Mouse (Mus musculus) urinary bladder, adult 2 months (tissue): ENCODE results near the gene Naip5. TPM values are rescaled to one million over a fixed set of nuclear protein-coding genes. Genes with fewer than 3 reads are reported as not detected.
"Not testable (repeated sequence)": the region's sequence is repeated elsewhere in the genome, so short reads cannot be mapped to it uniquely, and the experiment has no call there.

ENCODE experiments used
- DNase-seq: peaks from one replicate; pipeline ENCODE4 v3.0.0; 2022; ENCODE audit warnings: low spot score
- polyA plus RNA-seq: library from polyadenylated mRNA; depleted of rRNA; stranded (reverse); fragments of >200 nt; gene quantifications from 2 replicates; pipeline ENCODE4 v1.2.3, GENCODE M21; 2012; rRNA removed

The Naip5 gene
- polyA plus RNA-seq = 8.1 and 8.6 TPM in 2 replicates

DNA sequence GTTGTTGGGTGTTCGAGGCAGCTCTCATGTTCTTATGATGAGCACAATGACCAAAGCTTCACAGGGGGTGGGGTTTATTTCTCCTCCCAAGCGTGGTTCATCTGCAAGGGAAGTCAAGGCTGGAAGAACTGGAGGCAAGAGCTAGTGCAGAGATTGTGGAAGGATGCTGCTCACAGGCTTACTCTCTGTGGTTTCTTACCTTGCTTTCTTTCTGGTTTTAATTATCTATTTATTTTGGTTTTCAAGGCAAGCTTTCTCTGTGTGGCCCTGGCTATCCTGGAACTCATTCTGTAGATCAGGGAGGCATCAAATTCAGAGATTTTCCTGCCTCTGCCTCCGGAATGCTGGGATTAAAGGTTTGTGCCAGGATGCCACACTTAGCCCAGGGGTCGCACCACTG is at the start of gene Naip5:
TSS of gene Naip5 (minus strand) at position 101 of the 400 bp plus-strand sequence.
- not testable (repeated sequence) for DNase-seq

DNA sequence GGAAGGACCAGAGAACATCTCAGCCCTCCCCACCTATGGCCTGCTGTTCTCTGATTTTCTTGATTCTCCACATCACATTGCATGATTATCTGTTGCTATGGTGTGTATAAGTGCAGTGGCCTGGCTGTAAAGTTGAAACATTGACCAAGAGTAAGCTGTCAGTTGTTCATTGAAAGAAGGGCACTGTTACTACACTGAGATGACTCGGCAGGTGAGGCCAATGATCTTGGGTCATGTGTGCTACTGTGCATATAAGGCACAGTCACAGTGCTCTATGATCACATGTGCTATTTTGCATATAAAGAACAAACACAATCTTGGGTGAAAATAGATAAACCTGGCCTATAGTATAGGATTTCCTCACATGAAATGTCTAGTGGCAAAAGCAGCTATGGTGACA is 38.5 kb upstream of the Naip5 start:
- no peak for DNase-seq

DNA sequence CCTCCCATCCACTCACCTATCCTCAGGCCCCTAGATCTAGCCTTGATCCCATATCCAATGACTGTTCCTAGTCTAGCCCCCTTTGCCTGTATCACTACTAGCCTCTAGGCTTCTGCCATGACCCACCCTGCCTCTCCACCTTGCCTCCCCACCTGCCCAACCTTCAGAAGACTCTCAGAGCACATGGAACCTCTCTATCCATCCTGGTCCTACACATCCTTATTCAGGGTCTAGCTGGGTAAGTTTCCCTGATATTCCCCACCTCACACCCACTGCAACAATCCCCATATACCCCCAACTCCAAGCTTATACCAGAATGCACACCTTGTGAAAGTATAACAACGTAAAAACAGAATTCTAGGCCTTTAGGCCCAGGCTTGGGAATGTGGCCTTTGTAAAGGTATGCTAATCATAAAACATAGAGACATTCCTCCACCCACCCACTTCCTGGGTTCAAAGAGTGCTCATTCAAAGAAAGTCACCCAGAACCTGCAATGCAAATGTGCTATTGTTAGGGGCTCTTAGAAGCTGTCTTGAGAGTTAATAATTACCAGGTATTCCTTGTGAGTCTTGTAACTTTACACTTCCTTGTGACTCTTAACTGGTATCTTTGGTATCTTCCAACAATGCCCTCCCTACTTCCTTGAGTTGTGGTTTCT is 25.5 kb upstream of the Naip5 start:
- DNase-seq = not testable (repeated sequence)

DNA sequence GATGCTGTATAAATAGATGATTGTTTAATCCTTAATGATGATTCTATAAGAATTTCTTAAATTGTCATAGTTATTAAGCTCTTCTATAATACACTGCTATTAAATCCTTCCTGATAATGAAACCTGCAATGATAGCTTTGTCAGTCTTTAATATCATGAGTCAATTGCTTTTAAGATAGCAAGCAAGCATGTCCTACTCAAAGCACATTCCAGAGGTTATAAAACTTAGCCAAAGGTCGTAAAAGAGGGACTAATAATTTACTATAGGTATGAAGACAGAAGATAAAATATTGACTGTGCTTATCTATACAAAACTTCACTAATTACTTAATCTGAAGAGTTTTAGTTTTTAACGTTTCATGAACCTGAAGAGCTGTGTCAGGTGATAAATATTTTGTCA is 10.9 kb upstream of the Naip5 start:
- not testable (repeated sequence) for DNase-seq

DNA sequence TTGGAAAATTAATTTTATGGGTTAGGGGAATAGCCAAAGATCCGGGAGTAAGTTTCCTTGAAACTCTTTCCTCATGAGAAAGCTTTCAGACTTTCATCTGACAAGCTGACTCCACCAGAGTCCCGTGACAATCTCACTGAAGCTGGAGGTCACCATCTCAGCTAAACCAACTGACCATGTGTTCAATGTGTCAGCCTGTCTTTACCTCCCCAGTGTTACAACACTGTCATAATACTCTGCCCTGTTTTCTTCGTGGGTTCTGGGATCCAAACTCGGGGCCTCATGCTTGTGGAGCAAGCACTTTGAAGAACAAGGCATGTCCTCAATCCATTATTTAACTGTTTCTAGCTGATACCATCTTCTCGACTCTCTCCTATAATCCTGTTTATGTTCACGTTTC is 9.8 kb upstream of the Naip5 start:
- DNase-seq = not testable (repeated sequence)

DNA sequence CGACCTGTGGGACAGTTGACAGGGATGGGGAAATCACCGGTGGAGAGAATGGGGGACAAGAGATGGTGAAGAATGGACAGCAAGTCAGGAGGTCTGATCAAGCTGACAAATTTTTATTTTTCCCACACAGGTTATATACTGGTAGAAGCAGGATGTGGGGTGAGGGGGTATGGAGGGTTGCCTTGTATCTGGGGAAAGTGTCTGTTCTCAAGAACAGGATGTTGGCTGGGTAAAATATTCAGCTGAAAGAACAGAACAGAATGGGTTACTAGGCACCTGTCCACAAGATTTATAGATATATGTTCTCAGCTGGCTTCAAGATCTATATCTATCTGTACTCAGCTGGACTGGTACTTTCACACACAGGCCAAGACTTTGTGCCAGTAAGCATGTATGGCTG is 5.8 kb upstream of the Naip5 start:
- DNase-seq = not testable (repeated sequence)

DNA sequence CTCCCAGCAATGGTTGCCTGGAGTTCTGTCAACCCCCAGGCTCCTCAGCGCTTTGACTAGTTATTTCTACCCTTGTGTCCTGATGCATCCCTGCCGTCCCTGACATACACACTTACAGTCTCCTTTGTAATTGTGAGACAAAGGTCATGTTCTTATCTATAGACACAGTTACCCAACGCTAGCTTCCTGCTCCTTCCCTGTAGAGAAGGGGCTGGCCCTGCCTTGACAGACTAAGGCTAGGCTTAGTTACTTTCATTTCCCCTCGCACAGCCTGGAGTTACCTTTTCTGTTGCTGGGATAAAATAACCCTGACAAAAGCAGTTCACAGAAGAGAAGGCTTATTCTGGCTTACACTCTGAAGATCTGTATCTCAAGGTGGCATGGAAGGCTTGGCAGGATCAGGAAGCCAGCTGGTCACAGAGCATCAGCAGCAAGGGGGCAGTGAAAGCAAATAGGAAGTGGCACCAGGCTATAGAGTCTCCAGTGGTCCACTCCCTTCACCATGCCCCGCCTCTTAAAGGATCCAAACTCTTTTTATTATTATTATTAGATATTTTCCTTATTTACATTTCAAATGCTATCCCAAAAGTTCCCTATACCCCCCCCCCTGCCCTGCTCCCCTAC is 885 bp upstream of the Naip5 start:
- DNase-seq = not testable (repeated sequence)

DNA sequence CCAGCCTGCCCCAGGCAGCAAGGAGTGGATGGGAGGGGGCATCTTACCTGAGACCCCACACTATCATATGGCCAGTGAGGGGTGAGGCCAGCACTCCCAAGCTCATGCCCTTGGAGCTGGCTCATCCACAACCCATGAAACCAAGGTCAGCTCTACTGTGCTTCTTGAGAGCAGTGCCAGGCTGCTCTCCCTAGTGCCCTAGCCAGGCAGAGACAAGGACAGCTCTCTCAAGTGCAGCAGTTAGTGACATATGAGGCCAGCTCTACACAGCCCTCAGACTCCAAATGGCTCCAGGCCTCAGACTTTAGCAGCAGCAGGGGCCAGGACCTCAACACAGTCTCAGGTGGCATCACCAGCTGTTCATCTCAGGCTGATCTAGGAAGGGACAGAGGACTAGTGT is 2.4 kb downstream of the Naip5 start:
- no peak for DNase-seq

DNA sequence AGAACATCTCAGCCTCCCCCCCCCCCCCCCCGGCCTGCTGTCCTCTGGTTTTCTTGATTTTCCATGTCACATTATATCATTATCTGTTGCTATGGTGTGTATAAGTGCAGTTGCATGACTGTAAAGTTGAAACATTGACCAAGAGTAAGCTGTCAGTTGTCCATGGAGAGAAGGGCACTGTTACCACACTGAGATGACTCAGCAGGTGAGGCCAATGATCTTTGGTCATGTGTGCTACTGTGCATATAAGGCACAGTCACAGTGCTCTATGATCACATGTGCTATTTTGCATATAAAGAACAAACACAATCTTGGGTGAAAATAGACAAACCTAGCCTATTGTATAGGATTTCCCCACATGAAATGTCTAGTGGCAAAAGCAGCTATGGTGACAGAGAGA is 32.4 kb downstream of the Naip5 start:
- not testable (repeated sequence) for DNase-seq

DNA sequence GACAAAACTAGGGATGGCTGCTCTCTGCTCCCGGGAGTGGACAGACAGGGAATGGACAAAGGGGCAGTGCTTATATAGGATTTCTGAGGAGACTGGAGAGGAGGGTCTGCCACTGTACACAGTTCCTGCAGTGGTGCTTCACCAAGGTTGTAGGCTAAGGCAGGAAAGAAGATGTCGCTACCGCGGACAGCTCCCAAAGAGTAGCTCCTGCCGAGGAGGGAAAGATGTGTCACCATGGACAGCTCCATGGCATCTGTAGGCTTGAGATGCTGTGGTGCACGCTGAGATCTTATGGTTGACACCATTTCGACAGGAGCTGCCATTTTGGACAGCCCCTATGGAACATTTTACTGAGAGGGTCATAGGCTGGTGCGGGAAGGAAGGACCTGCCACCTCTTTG is 35.6 kb downstream of the Naip5 start:
- no peak for DNase-seq

DNA sequence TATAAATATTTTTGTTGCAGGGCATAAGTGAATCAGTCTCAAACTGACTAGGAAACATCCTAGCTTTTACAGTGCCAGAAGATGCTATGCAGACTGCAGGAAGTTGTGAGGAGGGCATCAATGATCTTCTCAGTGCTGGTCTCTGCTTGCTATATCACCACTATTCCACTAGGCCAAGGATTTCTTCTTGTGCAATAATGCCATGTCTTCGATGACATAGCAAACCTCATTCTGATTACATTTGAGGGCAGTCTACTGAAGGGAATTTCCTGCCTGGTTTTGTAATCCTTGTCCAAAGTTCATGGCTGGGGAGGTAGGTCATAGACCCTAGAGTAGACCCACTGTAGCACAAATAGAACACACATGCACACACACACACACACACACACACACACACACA is 42.8 kb downstream of the Naip5 start:
- no peak for DNase-seq

DNA sequence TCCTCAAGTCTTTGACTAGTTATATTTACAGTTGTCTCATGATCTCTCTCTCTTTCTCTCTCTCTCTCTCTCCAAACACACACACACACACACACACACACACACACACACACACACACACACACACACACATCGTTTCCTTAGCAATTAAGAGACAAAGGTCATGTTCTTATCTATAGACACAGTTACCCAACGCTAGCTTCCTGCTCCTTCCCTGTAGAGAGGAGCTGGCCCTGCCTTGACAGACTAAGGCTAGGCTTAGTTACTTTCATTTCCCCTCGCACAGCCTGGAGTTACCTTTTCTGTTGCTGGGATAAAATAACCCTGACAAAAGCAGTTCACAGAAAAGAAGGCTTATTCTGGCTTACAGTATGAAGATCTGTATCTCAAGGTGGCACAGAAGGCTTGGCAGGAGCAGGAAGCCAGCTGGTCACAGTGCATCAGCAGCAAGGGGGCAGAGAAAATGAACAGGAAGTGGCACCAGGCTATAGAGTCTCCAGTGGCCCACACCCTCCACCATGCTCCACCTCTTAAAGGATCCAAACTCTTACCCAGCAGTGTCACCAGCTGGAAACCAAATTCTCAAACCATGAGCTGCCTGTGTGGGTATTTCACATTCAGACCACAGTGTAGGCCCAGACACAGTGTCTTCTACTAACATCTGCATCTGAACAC is 44.3 kb downstream of the Naip5 start, which contains the start of gene Naip2:
TSS of gene Naip2 (minus strand) at position 434 of the 675 bp plus-strand sequence.
- DNase-seq = not testable (repeated sequence)

DNA sequence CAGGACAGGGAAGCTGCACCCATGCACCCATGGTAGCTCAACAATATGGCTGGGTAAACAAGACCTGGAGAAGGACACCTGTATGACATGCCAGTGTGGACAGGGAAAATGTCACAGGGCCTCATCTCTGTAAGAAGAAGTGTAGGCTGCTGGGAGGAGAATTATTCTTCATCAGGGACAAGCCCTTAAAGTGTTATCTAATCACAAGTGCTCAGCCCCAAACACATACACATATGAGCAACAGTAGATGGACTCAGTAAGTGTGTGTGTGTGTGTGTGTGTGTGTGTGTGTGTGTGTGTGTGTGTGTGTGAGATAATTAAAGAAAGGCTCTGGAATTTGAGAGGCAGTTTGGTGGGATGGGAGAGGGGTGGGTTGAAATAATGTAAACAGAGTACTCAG is 45.3 kb downstream of the Naip5 start:
- no peak for DNase-seq

DNA sequence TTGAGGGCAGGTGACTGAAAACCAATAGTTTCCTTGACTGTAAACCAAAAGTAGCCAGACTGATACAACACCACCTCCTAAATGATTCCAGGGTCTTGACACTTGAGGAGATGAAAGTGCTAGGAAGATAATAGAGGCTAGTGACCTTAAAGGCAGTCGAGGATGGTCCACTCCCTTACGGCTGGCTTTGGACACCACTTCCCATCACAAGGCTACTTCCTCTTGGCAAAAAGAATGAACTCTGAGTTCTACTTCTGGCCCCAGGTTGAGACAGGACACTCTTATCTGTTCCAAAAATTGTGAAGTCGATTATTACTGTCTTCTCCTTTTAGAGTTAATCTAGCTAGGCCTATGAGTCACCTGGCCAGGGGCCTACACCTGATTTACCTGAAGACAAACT is 50.7 kb downstream of the Naip5 start:
- DNase-seq = no peak

DNA sequence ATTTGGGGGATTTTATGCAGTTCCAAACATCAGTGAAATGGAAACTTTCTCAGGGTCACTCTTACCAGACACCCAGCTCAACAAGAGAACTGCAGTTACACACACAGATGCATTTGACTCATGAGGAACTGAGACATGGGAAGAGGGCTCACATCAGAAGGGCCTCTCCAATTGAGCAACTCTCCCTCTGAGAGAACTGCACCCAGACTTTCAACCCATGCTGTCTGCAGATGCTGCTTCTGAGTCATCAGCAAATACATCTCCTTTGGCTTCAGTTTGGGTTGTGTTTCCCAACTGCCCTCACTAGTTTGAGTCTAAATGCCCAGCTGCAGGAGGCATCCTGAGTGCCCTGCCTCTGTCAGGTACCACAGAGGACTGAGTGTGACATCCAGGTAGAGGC is 63.0 kb downstream of the Naip5 start:
- DNase-seq = not testable (repeated sequence)

DNA sequence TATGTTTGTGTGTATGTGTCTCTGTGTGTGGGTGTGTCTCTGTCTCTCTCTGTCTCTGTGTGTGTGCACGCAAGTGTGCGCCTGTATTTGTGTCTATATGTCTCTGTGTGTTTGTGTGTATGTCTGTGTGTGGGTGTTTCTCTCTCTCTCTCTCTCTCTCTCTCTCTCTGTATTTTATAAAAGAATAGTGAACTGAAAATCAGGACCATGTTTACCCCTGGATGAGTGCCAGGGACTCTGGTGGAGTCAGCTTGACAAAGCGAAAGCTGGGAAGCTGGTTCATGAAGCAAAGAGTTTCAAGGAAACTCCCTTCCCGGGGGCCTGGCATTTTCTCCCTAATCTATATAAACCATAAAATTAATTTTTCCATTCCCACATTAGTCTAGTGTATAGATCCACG is 71.8 kb downstream of the Naip5 start:
- DNase-seq = not testable (repeated sequence)

DNA sequence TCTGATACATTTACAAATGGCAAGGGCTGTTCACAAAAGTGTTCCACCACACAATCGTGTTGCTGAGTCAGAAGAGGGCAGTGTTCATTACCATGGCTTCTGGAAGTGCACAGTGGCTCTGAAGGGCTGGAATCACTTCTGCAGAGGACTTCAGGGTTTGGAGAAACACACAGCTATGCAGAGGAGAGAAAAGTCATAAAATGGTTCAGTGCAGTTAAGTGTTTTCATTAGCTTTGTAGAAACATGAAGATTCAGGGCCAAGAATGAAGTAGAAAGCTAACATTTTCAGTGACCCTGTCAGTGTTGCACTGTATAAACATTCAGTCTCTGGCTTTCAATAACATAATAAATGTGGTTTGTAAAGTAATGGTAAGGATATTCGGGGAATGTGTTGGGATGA is 79.7 kb downstream of the Naip5 start:
- DNase-seq = not testable (repeated sequence)

DNA sequence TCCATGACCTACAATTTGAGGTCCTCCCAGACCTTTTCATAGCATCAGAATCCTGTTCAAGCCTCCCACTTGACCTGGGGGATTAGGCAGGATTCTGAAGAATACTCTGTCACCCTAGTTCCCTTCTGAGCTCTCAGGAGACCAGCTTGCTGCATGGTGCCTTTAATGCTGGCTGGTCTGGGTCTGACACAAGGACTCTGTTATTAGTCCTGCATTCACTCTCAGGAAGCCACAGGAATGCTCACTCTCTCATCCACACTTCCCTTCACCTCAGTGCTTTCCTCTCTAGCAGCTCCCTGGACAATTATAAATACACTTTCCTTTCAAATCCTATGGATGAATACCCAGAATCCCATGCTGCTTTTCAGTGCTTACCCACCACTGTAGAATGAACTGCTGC is 83.7 kb downstream of the Naip5 start:
- DNase-seq = not testable (repeated sequence)

Other genes starting within 250 kb of the Naip5 start
- gene Mccc2, start 230.7 kb downstream of the Naip5 start, polyA plus RNA-seq = 17.8 and 26.5 TPM in 2 replicates
- gene Bdp1, start 142.3 kb downstream of the Naip5 start, polyA plus RNA-seq = 8.7 and 9.2 TPM in 2 replicates
- 28.2 and 30.7 TPM in 2 replicates for gene Serf1, start 138.3 kb downstream of the Naip5 start, polyA plus RNA-seq
- gene Smn1, start 121.5 kb downstream of the Naip5 start, polyA plus RNA-seq = 37.3 and 50.4 TPM in 2 replicates
- gene Naip2, start 44.2 kb downstream of the Naip5 start, polyA plus RNA-seq = 2.5 and 2.8 TPM in 2 replicates
- 11.8 and 13.8 TPM in 2 replicates for gene Naip6, start 71.4 kb upstream of the Naip5 start, polyA plus RNA-seq
- gene Naip1, start 206.5 kb upstream of the Naip5 start, polyA plus RNA-seq = 0.04 and 0.07 TPM in 2 replicates
- 38.1 and 46.5 TPM in 2 replicates for gene Gtf2h2, start 246.3 kb upstream of the Naip5 start, polyA plus RNA-seq